Mouse (Mus musculus) heart, adult 2 months (tissue): ENCODE data around the gene Pitpnc1.

ENCODE experiments used
- CTCF ChIP-seq: fragments of 200-600 bp; IDR thresholded peaks from 2 replicates; pipeline ENCODE4 v1.8.1; 2022; ENCODE audit warnings: antibody characterized with exemption, mild to moderate bottlenecking, moderate library complexity
- EP300 ChIP-seq: fragments of 200-500 bp; IDR thresholded peaks from 2 replicates; pipeline ENCODE4 v1.6.1; 2011; ENCODE audit warnings: low read depth, low read length, control low read depth; ENCODE audit not compliant: insufficient read depth

- no peak for TF ChIP-seq CTCF
- no peak for TF ChIP-seq EP300
Measured at GRCm38 (mm10) chr11:107332332-107332731, 138.2 kb downstream of the Pitpnc1 start.
